Mouse (Mus musculus) layer of hippocampus, adult 2 months (tissue): ENCODE measurements around the gene Slc22a8. TPM values are rescaled to one million over a fixed set of nuclear protein-coding genes. Genes with fewer than 3 reads are reported as not detected.

Experiments
- DNase-seq, 2 experiments: peaks; one replicate each; pipeline ENCODE4 v3.0.0; 2022; ENCODE audit warnings: low spot score in 2 of 2
- H3K27ac ChIP-seq: fragments of 200-600 bp; 2 replicates; pipeline ENCODE4 v1.8.1; 2022
- H3K4me3 ChIP-seq: fragments of 200-600 bp; 2 replicates; pipeline ENCODE4 v1.8.1; 2022; ENCODE audit warnings: mild to moderate bottlenecking
- CTCF ChIP-seq: fragments of 200-600 bp; conservative IDR thresholded peaks from 2 replicates; pipeline ENCODE4 v1.8.1; 2022; ENCODE audit warnings: antibody characterized with exemption, mild to moderate bottlenecking, moderate library complexity
- total RNA-seq, 2 experiments: library from RNA; stranded (reverse); gene quantifications; 2 replicates each; pipeline ENCODE4 v1.2.3; 2021

The Slc22a8 gene
- total RNA-seq, 2 experiments from 2014 or later, result 6.6 to 9.7 TPM

- DNase-seq, result no peak
- Histone ChIP-seq H3K4me3 (no peak overlapping the region), H3K27ac (no peak overlapping the region)
- TF ChIP-seq CTCF, result no peak
Observed at GRCm38 (mm10) chr19:8605241-8605558, 14.1 kb downstream of the Slc22a8 start.

DNA sequence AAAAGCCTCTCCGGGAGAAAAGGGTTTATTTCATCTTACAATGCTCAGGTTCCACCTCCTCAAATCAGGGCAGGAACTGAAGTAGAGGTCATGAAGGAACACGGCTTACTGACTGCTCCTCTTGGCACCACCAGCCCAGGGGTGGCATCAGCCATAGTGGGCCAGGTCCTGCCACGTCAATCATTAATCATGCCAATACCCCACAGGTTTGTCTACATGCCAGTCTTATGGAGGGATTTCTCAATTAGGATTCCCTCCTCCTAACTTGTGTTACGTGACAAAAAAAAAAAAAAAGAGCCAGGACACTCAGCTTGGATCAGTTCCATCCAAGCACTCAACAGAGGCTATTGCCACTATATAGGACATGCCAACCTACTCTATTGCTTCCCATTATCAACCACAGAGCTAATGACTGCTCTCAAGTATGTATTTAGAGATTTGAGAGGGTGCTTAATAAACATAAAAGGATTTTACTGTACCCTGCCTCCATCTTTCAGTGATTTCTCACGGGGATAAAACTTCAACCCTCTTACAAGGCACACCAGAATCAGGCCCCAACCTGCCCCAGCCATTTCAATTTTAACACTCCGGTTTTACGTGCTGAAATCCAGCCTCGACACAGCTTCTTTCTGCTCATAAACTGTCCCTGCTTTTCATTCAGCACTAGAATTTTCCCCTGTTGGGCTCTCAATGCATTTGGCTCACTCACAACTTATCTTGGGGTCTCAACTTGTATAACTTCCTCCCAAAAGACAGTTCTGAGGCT, 20.5 kb downstream of the Slc22a8 start:
- DNase-seq, result no peak
- no peak for TF ChIP-seq CTCF
- Histone ChIP-seq H3K27ac (no peak overlapping the region), H3K4me3 (no peak overlapping the region)

GRCm38 (mm10) chr19:8613111-8613510, 22.1 kb downstream of the Slc22a8 start:
- TF ChIP-seq CTCF, result no peak
- Histone ChIP-seq H3K27ac (no peak overlapping the region), H3K4me3 (no peak overlapping the region)
- DNase-seq, result no peak

- no peak for TF ChIP-seq CTCF
- no peak overlapping the region for H3K4me3 ChIP-seq
- DNase-seq, result no peak
- no peak overlapping the region for H3K27ac ChIP-seq
Observed at GRCm38 (mm10) chr19:8614343-8614742, 23.3 kb downstream of the Slc22a8 start.

GRCm38 (mm10) chr19:8616314-8616713, 25.3 kb downstream of the Slc22a8 start:
- H3K4me3 ChIP-seq, result no peak overlapping the region
- H3K27ac ChIP-seq, result no peak overlapping the region
- TF ChIP-seq CTCF, result no peak
- no peak for DNase-seq

GRCm38 (mm10) chr19:8617904-8618303, 26.9 kb downstream of the Slc22a8 start, which contains the start of gene Slc22a6:
TSS of gene Slc22a6 (plus strand) at chr19:8618039.
- H3K27ac ChIP-seq, result no peak within 1 kb of the TSS
- no peak for DNase-seq
- TF ChIP-seq CTCF, result no peak
- H3K4me3 ChIP-seq, result no peak within 1 kb of the TSS

GRCm38 (mm10) chr19:8621098-8621497, 30.0 kb downstream of the Slc22a8 start:
- DNase-seq, result no peak
- TF ChIP-seq CTCF, result no peak
- H3K4me3 ChIP-seq, result no peak overlapping the region
- no peak overlapping the region for H3K27ac ChIP-seq

GRCm38 (mm10) chr19:8630249-8630648, 39.2 kb downstream of the Slc22a8 start:
- H3K27ac ChIP-seq, result no peak overlapping the region
- DNase-seq, result no peak
- H3K4me3 ChIP-seq, result no peak overlapping the region
- no peak for TF ChIP-seq CTCF

GRCm38 (mm10) chr19:8630826-8631225, 39.8 kb downstream of the Slc22a8 start:
- no peak for DNase-seq
- Histone ChIP-seq H3K4me3 (no peak overlapping the region), H3K27ac (no peak overlapping the region)
- TF ChIP-seq CTCF, result no peak

DNA sequence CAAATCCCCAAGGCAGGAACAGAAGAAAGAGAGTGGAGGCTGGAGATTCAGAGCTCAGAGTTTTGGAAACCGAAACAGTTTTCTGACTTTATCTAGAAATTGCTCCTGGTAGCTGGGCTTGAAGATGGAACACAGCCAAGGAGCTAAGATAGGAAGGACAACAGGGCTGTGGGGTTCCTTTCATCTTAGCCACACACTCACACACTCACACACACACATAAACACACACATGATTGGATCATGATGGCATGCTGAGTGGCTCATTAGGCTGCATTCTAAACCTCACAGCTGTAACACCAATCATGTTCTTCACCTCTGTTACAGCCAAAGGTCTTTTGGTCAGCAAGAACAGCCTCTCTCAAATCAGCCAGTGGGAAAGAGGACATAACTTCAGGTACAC, 41.0 kb downstream of the Slc22a8 start:
- no peak for DNase-seq
- H3K4me3 ChIP-seq, result no peak overlapping the region
- H3K27ac ChIP-seq, result no peak overlapping the region
- TF ChIP-seq CTCF, result no peak

- no peak for DNase-seq
- Histone ChIP-seq H3K27ac (peak overlapping the region; percentile 3; the same call in 1 of the 2 replicates), H3K4me3 (no peak overlapping the region)
- TF ChIP-seq CTCF, result no peak
Observed at GRCm38 (mm10) chr19:8642086-8642485, 51.0 kb downstream of the Slc22a8 start.

DNA sequence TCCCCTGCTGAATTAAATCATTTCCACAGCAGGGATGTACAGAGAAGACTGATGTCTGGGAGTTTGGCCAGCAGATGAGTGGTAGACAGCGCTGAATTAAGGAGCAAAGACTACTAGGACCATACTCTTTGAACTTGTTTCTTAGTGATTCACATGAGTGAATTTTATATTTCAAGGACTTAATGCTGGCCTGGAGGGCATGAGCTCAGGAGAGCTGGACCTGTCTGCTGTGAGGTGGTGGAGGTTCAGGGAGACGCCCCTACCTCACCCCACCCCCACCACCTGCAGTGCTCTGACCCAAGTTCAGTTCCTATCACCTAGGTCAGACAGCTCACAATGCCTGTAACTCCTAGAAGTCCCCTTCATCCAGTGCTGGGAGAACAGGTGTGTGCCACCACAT, 55.3 kb downstream of the Slc22a8 start:
- DNase-seq, result no peak
- no peak overlapping the region for H3K4me3 ChIP-seq
- TF ChIP-seq CTCF, result no peak
- H3K27ac ChIP-seq, result no peak overlapping the region

DNA sequence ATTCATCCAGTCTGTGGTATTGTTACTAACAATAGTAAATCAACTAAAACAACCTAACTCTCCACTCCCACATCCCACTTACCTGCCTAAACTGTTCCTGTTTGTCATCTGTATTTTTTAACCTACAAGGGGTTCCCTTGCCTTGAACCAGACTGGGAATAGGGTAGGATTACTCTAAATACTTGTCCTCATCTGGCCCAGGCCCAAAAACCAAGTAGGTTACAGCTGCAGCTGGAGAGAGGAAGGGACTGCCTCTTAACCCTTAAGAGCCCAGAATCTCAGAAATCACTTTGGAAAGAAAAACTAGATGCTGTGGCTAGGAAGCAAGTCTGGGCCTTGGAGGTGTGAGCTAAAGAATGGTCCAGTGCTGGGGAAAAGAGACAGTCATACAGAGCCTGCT, 64.8 kb downstream of the Slc22a8 start:
- no peak overlapping the region for H3K4me3 ChIP-seq
- no peak for DNase-seq
- H3K27ac ChIP-seq, result peak overlapping the region; percentile 57; the same call in 1 of the 2 replicates
- no peak for TF ChIP-seq CTCF

- Histone ChIP-seq H3K4me3 (no peak overlapping the region), H3K27ac (peak overlapping the region; percentile 57; the same call in 1 of the 2 replicates)
- no peak for DNase-seq
- TF ChIP-seq CTCF, result no peak
Observed at GRCm38 (mm10) chr19:8656341-8656740, 65.3 kb downstream of the Slc22a8 start.

Other genes starting within 250 kb of the Slc22a8 start
- not detected for gene Slc22a30, start 186.1 kb upstream of the Slc22a8 start, total RNA-seq
- gene Slc22a6, start 26.8 kb downstream of the Slc22a8 start, total RNA-seq, result 1 to 10 TPM; 2.2 to 2.8 TPM
- 100 to 1,000 TPM; 179 to 190 TPM for gene Chrm1, start 72.5 kb downstream of the Slc22a8 start, total RNA-seq
- 100 to 1,000 TPM; 149 to 151 TPM for gene Slc3a2, start 132.1 kb downstream of the Slc22a8 start, total RNA-seq
- 10 to 100 TPM; 47.4 to 55.0 TPM for gene Wdr74, start 144.6 kb downstream of the Slc22a8 start, total RNA-seq
- 1 to 10 TPM; 1.5 to 3.4 TPM for gene 1700092M07Rik, start 149.5 kb downstream of the Slc22a8 start, total RNA-seq
- 10 to 100 TPM; 69.5 to 78.4 TPM for gene Stx5a, start 150.2 kb downstream of the Slc22a8 start, total RNA-seq
- gene Nxf1, start 165.8 kb downstream of the Slc22a8 start, total RNA-seq, result 100 to 1,000 TPM; 102 to 106 TPM
- 10 to 100 TPM; 75.4 to 82.7 TPM for gene Tmem223, start 179.7 kb downstream of the Slc22a8 start, total RNA-seq
- gene Tmem179b, start 183.2 kb downstream of the Slc22a8 start, total RNA-seq, result 1 to 10 TPM; 7.4 to 7.7 TPM
- 10 to 100 TPM; 15.7 to 18.4 TPM for gene Taf6l, start 195.2 kb downstream of the Slc22a8 start, total RNA-seq
- gene Polr2g, start 207.3 kb downstream of the Slc22a8 start, total RNA-seq, result 100 to 1,000 TPM; 113 to 120 TPM
- gene Zbtb3, start 211.3 kb downstream of the Slc22a8 start, total RNA-seq, result 1 to 10 TPM; 5.8 to 6.5 TPM
- 10 to 100 TPM; 36.5 to 37.9 TPM for gene Ttc9c, start 228.1 kb downstream of the Slc22a8 start, total RNA-seq
- gene Hnrnpul2, start 228.8 kb downstream of the Slc22a8 start, total RNA-seq, result 100 to 1,000 TPM; 123 to 127 TPM
- 1 to 10 TPM in 1 of 2 experiments, not detected in 1; 3.4 TPM for gene AC129217.1, start 238.5 kb downstream of the Slc22a8 start, total RNA-seq
- 100 to 1,000 TPM; 101 TPM for gene Bscl2, start 246.2 kb downstream of the Slc22a8 start, total RNA-seq
- gene Gng3, start 247.9 kb downstream of the Slc22a8 start, total RNA-seq, result 100 to 1,000 TPM; 160 TPM